Mouse (Mus musculus) erythroblast, embryonic 14.5 days (primary cell): ENCODE results near the gene Npas4.

Experiments
- GATA1 ChIP-seq: IDR thresholded peaks from 2 replicates; pipeline ENCODE4 v1.6.1; 2012; ENCODE audit warnings: low read length, inconsistent platforms, mixed read lengths
- TAL1 ChIP-seq: IDR thresholded peaks from 3 replicates; pipeline ENCODE4 v1.6.1; 2012; ENCODE audit warnings: low read length, inconsistent platforms, mixed read lengths

DNA sequence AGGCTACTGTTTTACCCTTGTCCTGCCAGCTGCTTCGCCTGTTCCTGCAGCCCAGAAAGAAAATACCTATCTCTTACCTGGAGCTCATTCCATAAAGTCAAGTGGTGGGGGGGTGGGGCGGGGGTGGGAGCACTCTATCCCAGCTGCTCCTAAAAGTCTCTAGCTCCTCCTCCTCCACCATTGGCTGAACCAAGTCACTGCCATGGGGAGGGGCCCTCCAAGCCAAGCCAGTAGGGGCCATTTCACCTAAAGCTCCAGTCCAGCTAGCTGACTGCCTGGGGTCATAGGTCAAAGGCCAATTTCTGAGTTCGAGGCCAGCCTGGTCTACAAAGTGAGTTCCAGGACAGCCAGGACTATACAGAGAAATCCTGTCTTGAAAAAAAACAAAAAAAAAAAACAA is 42.6 kb upstream of the Npas4 start:
- TF ChIP-seq TAL1, result no peak
- TF ChIP-seq GATA1, result no peak
